In genomic region chr12:9229981-9230380, GRCm38 (mm10) we compare ENCODE assay signal across 20 mouse cellular contexts.
DNase-seq lines count a peak whose midpoint lies in the region; ATAC-seq lines count a peak whose summit lies in the region.
"Had no signal": no experiment of that assay in that cellular context is flagged by ENCODE, and none has a peak within 500 bp of the region (broad histone marks: within the 10 kb centered on the region; RNA-seq: fewer than 3 reads in every experiment).

No protein-coding gene starts in this region.

- H3K27ac ChIP-seq in heart, embryonic 11.5 days (ENCODE audit: low read depth, low read length), result no peak overlapping the region
- H3K27ac ChIP-seq in midbrain, embryonic 15.5 days, result no peak overlapping the region
- H3K27ac ChIP-seq: embryonic facial prominence, embryonic 15.5 days; forebrain, embryonic 10.5 days; hindbrain, embryonic 15.5 days; limb, embryonic 13.5 days; neural tube, embryonic 12.5 days; stomach, embryonic 15.5 days had no signal

- no peak overlapping the region for H3K4me3 ChIP-seq in heart, embryonic 11.5 days (ENCODE audit: low read depth, low read length)
- no peak overlapping the region for H3K4me3 ChIP-seq in midbrain, embryonic 15.5 days
- H3K4me3 ChIP-seq: embryonic facial prominence, embryonic 15.5 days; forebrain, embryonic 10.5 days; hindbrain, embryonic 15.5 days; limb, embryonic 13.5 days; neural tube, embryonic 12.5 days; stomach, embryonic 15.5 days had no signal

- no peaks in the 10 kb centered on the region for H3K9me3 ChIP-seq in heart, embryonic 11.5 days (replicated peaks; ENCODE audit: control insufficient read depth, low read length)
- no peaks in the 10 kb centered on the region for H3K9me3 ChIP-seq in midbrain, embryonic 15.5 days
- H3K9me3 ChIP-seq: embryonic facial prominence, embryonic 15.5 days; forebrain, embryonic 10.5 days; hindbrain, embryonic 15.5 days; limb, embryonic 13.5 days; neural tube, embryonic 12.5 days; stomach, embryonic 15.5 days had no signal

- H3K36me3 ChIP-seq in heart, embryonic 11.5 days (ENCODE audit: control insufficient read depth, insufficient read depth, low read length), result no peaks in the 10 kb centered on the region
- no peaks in the 10 kb centered on the region for H3K36me3 ChIP-seq in midbrain, embryonic 15.5 days (replicated peaks)
- H3K36me3 ChIP-seq: embryonic facial prominence, embryonic 15.5 days; forebrain, embryonic 10.5 days; hindbrain, embryonic 15.5 days; limb, embryonic 13.5 days; neural tube, embryonic 12.5 days; stomach, embryonic 15.5 days had no signal

- no peaks in the 10 kb centered on the region for H3K27me3 ChIP-seq in heart, embryonic 11.5 days (ENCODE audit: control insufficient read depth, insufficient read depth, low read length)
- H3K27me3 ChIP-seq in midbrain, embryonic 15.5 days (replicated peaks), result no peaks in the 10 kb centered on the region
- H3K27me3 ChIP-seq: embryonic facial prominence, embryonic 15.5 days; hindbrain, embryonic 15.5 days; limb, embryonic 13.5 days; neural tube, embryonic 12.5 days; stomach, embryonic 15.5 days had no signal

- ATAC-seq in heart, embryonic 11.5 days (replicated peaks; ENCODE audit: insufficient number of reproducible peaks, low FRiP score, low TSS enrichment), result no peak
- ATAC-seq in midbrain, embryonic 15.5 days (replicated peaks), result no peak
- ATAC-seq: intestine, embryonic 16.5 days had no signal

- peak; percentile 89 for DNase-seq in heart, adult 11 months
- DNase-seq in kidney, adult 9 months, result peak; percentile 11
- no peak for DNase-seq in kidney, postnatal 10 days
- peak; percentile 14 for DNase-seq in lung, postnatal 36 days
- DNase-seq in lung, postnatal 25 days (ENCODE audit: low spot score), result no peak
- DNase-seq in mesoderm, embryonic 11.5 days (ENCODE audit: low read depth, low spot score), result peak; percentile 20
- DNase-seq: adrenal gland, postnatal 25 days; B cell, adult 2 months; cerebellum, adult 18-20 months; cerebellum, postnatal 36 days; gastrocnemius, postnatal 10 days had no signal

- 42% methylated on average over 4 of the region's 4 CpGs for WGBS in heart, embryonic 11.5 days (ENCODE audit: insufficient replicate concordance)
- 89% methylated on average over 4 of the region's 4 CpGs for WGBS in midbrain, embryonic 15.5 days

- no peak overlapping the region for H3K4me2 ChIP-seq in heart, embryonic 11.5 days
- no peak overlapping the region for H3K4me2 ChIP-seq in midbrain, embryonic 15.5 days
- H3K4me2 ChIP-seq: embryonic facial prominence, embryonic 15.5 days; hindbrain, embryonic 15.5 days; limb, embryonic 13.5 days; neural tube, embryonic 12.5 days; stomach, embryonic 15.5 days had no signal

- H3K9ac ChIP-seq in heart, embryonic 11.5 days (ENCODE audit: low read depth, low read length), result no peak overlapping the region
- no peak overlapping the region for H3K9ac ChIP-seq in midbrain, embryonic 15.5 days
- H3K9ac ChIP-seq: embryonic facial prominence, embryonic 15.5 days; hindbrain, embryonic 15.5 days; limb, embryonic 13.5 days; neural tube, embryonic 12.5 days; stomach, embryonic 15.5 days had no signal

- no peaks in the 10 kb centered on the region for H3K4me1 ChIP-seq in heart, embryonic 11.5 days (ENCODE audit: control insufficient read depth, insufficient read depth, low read length)
- no peaks in the 10 kb centered on the region for H3K4me1 ChIP-seq in midbrain, embryonic 15.5 days
- H3K4me1 ChIP-seq: forebrain, embryonic 10.5 days; hindbrain, embryonic 15.5 days; neural tube, embryonic 12.5 days; stomach, embryonic 15.5 days had no signal

Comparison
In these comparisons a context has a peak if more than half of its experiments do, and no peak if none do; other contexts are left out.
1. DNase-seq: peak in heart, adult 11 months (single experiment), kidney, adult 9 months (single experiment), lung, postnatal 36 days (single experiment) and mesoderm, embryonic 11.5 days (single experiment); none in kidney, postnatal 10 days (single experiment) and lung, postnatal 25 days (single experiment).